Mouse (Mus musculus): ENCODE measurements around the gene Adar. TPM values are rescaled to one million over a fixed set of nuclear protein-coding genes. Genes with fewer than 3 reads are reported as not detected.
A peak's percentile ranks its signal among the peaks of the same experiment; 100 is the strongest.
"Not testable (repeated sequence)": the region's sequence is repeated elsewhere in the genome, so short reads cannot be mapped to it uniquely, and the experiment has no call there.

Adar gene
- polyA plus RNA-seq, 1 experiment = 10.1 TPM

GRCm38 (mm10) chr3:89799476-89799875 is 84.7 kb downstream of the Adar start:
- H3K4me3 ChIP-seq (ENCODE audit: insufficient read depth, poor library complexity, severe bottlenecking) = no peak overlapping the region
- TF ChIP-seq USF1 (IDR thresholded peaks at IDR 0.05; ENCODE audit: low read depth) (no peak), MYOD1 (IDR thresholded peaks at IDR 0.05; ENCODE audit: control insufficient read depth, insufficient read length, low read depth) (no peak), MYOG (IDR thresholded peaks at IDR 0.05; ENCODE audit: control insufficient read depth, extremely low read depth, insufficient read length) (no peak), MAX (IDR thresholded peaks at IDR 0.05) (no peak), FOSL1 (IDR thresholded peaks at IDR 0.05; ENCODE audit: insufficient read depth, low read length, poor library complexity, severe bottlenecking) (no peak), CEBPB (IDR thresholded peaks at IDR 0.05; ENCODE audit: low read depth) (no peak), CTCF (IDR thresholded peaks at IDR 0.05; ENCODE audit: control insufficient read depth, insufficient read depth, insufficient read length) (no peak)

GRCm38 (mm10) chr3:89800078-89800477 is 85.3 kb downstream of the Adar start:
- not testable (repeated sequence) for H3K27me3 ChIP-seq (ENCODE audit: control insufficient read depth, insufficient read depth, insufficient read length); H3K4me3 ChIP-seq (ENCODE audit: insufficient read depth, poor library complexity, severe bottlenecking); H3K79me3 ChIP-seq (ENCODE audit: low read depth); H3K79me2 ChIP-seq (ENCODE audit: control insufficient read depth, insufficient read depth); H3K36me3 ChIP-seq (ENCODE audit: control insufficient read depth, insufficient read depth); H3ac ChIP-seq (ENCODE audit: control insufficient read depth, insufficient read length, low read depth)

More at GRCm38 (mm10) chr3:89799476-89799875, 84.7 kb downstream of the Adar start:
- Histone ChIP-seq H3K36me3 (ENCODE audit: control insufficient read depth, insufficient read depth) (no peaks in the 10 kb centered on the region), H3ac (ENCODE audit: control insufficient read depth, insufficient read length, low read depth) (no peak overlapping the region), H3K79me3 (ENCODE audit: low read depth) (no peaks in the 10 kb centered on the region), H3K79me2 (ENCODE audit: control insufficient read depth, insufficient read depth) (no peaks in the 10 kb centered on the region), H3K27me3 (ENCODE audit: control insufficient read depth, insufficient read depth, insufficient read length) (peaks cover 4% of the 10 kb centered on the region)

GRCm38 (mm10) chr3:89800774-89801506 is 86.1 kb downstream of the Adar start:
- H3K79me2 ChIP-seq (ENCODE audit: control insufficient read depth, insufficient read depth) = no peaks in the 10 kb centered on the region
- H3K4me3 ChIP-seq (ENCODE audit: insufficient read depth, poor library complexity, severe bottlenecking) = no peak overlapping the region
- no peaks in the 10 kb centered on the region for H3K36me3 ChIP-seq (ENCODE audit: control insufficient read depth, insufficient read depth)
- TF ChIP-seq CTCF (IDR thresholded peaks at IDR 0.05; ENCODE audit: control insufficient read depth, insufficient read depth, insufficient read length) (no peak), MYOG (IDR thresholded peaks at IDR 0.05; ENCODE audit: control insufficient read depth, extremely low read depth, insufficient read length) (no peak), MAX (IDR thresholded peaks at IDR 0.05) (no peak), FOSL1 (IDR thresholded peaks at IDR 0.05; ENCODE audit: insufficient read depth, low read length, poor library complexity, severe bottlenecking) (no peak), CEBPB (IDR thresholded peaks at IDR 0.05; ENCODE audit: low read depth) (no peak), MYOD1 (IDR thresholded peaks at IDR 0.05; ENCODE audit: control insufficient read depth, insufficient read length, low read depth) (no peak), USF1 (IDR thresholded peaks at IDR 0.05; ENCODE audit: low read depth) (no peak)
- H3K27me3 ChIP-seq (ENCODE audit: control insufficient read depth, insufficient read depth, insufficient read length) = peaks cover 4% of the 10 kb centered on the region
- no peaks in the 10 kb centered on the region for H3K79me3 ChIP-seq (ENCODE audit: low read depth)
- no peak overlapping the region for H3ac ChIP-seq (ENCODE audit: control insufficient read depth, insufficient read length, low read depth)

- TF ChIP-seq CTCF (IDR thresholded peaks at IDR 0.05; ENCODE audit: control insufficient read depth, insufficient read depth, insufficient read length) = no peak
- TF ChIP-seq USF1 (IDR thresholded peaks at IDR 0.05; ENCODE audit: low read depth) = peak; percentile 33
- H3K79me2 ChIP-seq (ENCODE audit: control insufficient read depth, insufficient read depth) = no peaks in the 10 kb centered on the region
- peaks cover 4% of the 10 kb centered on the region for H3K27me3 ChIP-seq (ENCODE audit: control insufficient read depth, insufficient read depth, insufficient read length)
- H3K79me3 ChIP-seq (ENCODE audit: low read depth) = no peaks in the 10 kb centered on the region
- no peak overlapping the region for H3ac ChIP-seq (ENCODE audit: control insufficient read depth, insufficient read length, low read depth)
- no peak overlapping the region for H3K4me3 ChIP-seq (ENCODE audit: insufficient read depth, poor library complexity, severe bottlenecking)
- H3K36me3 ChIP-seq (ENCODE audit: control insufficient read depth, insufficient read depth) = no peaks in the 10 kb centered on the region
Observed at GRCm38 (mm10) chr3:89801507-89801847, 86.7 kb downstream of the Adar start.

GRCm38 (mm10) chr3:89802876-89803275 is 88.1 kb downstream of the Adar start:
- peaks cover 4% of the 10 kb centered on the region for H3K27me3 ChIP-seq (ENCODE audit: control insufficient read depth, insufficient read depth, insufficient read length)
- no peaks in the 10 kb centered on the region for H3K79me3 ChIP-seq (ENCODE audit: low read depth)
- H3ac ChIP-seq (ENCODE audit: control insufficient read depth, insufficient read length, low read depth) = no peak overlapping the region
- no peaks in the 10 kb centered on the region for H3K36me3 ChIP-seq (ENCODE audit: control insufficient read depth, insufficient read depth)
- no peak overlapping the region for H3K4me3 ChIP-seq (ENCODE audit: insufficient read depth, poor library complexity, severe bottlenecking)
- H3K79me2 ChIP-seq (ENCODE audit: control insufficient read depth, insufficient read depth) = no peaks in the 10 kb centered on the region
- TF ChIP-seq CEBPB (IDR thresholded peaks at IDR 0.05; ENCODE audit: low read depth) (no peak), MAX (IDR thresholded peaks at IDR 0.05) (no peak), MYOD1 (IDR thresholded peaks at IDR 0.05; ENCODE audit: control insufficient read depth, insufficient read length, low read depth) (no peak), MYOG (IDR thresholded peaks at IDR 0.05; ENCODE audit: control insufficient read depth, extremely low read depth, insufficient read length) (no peak), CTCF (IDR thresholded peaks at IDR 0.05; ENCODE audit: control insufficient read depth, insufficient read depth, insufficient read length) (no peak), USF1 (IDR thresholded peaks at IDR 0.05; ENCODE audit: low read depth) (no peak), FOSL1 (IDR thresholded peaks at IDR 0.05; ENCODE audit: insufficient read depth, low read length, poor library complexity, severe bottlenecking) (no peak)

Other genes starting within 250 kb of the Adar start
- 0.01 TPM for gene Kcnn3, start 194.9 kb upstream of the Adar start, polyA plus RNA-seq (2012; fragmentation: generic; extraction: Trizol)
- 0.21 TPM for gene Chrnb2, start 49.6 kb downstream of the Adar start, polyA plus RNA-seq (2012; fragmentation: generic; extraction: Trizol)
- 49.2 TPM for gene Ube2q1, start 58.6 kb downstream of the Adar start, polyA plus RNA-seq (2012; fragmentation: generic; extraction: Trizol)
- gene She, start 116.3 kb downstream of the Adar start, polyA plus RNA-seq (2012; fragmentation: generic; extraction: Trizol) = not detected
- gene Il6ra, start 198.2 kb downstream of the Adar start, polyA plus RNA-seq (2012; fragmentation: generic; extraction: Trizol) = 1.2 TPM
- gene Atp8b2, start 248.5 kb downstream of the Adar start, polyA plus RNA-seq (2012; fragmentation: generic; extraction: Trizol) = 26.8 TPM

Measured in C2C12 (cell line).